Mouse (Mus musculus) gastrocnemius, adult 18-20 months (tissue): ENCODE data around the gene Sox6. TPM values are rescaled to one million over a fixed set of nuclear protein-coding genes. Genes with fewer than 3 reads are reported as not detected.
"Not testable (repeated sequence)": the region's sequence is repeated elsewhere in the genome, so short reads cannot be mapped to it uniquely, and the experiment has no call there.

ENCODE experiments used
- DNase-seq: peaks from one replicate; pipeline ENCODE4 v3.0.0; 2021; ENCODE audit warnings: low spot score
- long read RNA-seq, 2 experiments: library from polyadenylated mRNA; stranded (forward); transcript quantifications; one replicate each; pipeline ENCODE4 v2.0.0; 2021
- total RNA-seq, 2 experiments: library from RNA; stranded (reverse); gene quantifications; 2 replicates each; pipeline ENCODE4 v1.2.3; 2021

Sox6 gene
- total RNA-seq: 100 to 1,000 TPM; 138 to 186 TPM
- long read RNA-seq, experiment 1, partial matches to known transcripts: 20 of 75 reads
- long read RNA-seq, experiment 1, other reads (novel, unspliced or antisense): 55 of 75 reads
- long read RNA-seq, experiment 2, full-length matches to known transcripts: 1 of 51 reads
- long read RNA-seq, experiment 2, partial matches to known transcripts: 9 of 51 reads
- long read RNA-seq, experiment 2, other reads (novel, unspliced or antisense): 41 of 51 reads

DNA sequence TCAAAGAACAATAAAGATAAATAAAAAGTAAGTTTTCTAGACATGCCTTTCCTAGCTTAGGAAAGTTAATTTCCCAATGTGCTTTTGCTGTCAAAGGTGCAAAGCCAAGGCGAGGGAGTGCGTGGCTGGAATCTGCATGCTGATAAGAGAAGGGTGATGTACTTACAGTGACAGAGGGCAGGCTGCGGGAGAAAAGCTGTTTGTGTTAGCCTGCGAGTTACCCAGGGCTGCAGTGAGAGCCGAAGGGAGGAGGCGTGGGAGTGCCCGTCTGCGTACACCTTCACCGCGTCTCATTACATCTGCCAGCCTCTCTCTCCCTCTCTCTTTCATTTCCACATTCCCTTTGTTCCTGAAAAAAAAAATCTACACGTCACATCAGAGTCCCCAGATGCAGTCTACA is at the start of gene Sox6:
Sox6 (minus strand) TSS at position 286 of the 400 bp plus-strand sequence.
- no peak for DNase-seq

DNA sequence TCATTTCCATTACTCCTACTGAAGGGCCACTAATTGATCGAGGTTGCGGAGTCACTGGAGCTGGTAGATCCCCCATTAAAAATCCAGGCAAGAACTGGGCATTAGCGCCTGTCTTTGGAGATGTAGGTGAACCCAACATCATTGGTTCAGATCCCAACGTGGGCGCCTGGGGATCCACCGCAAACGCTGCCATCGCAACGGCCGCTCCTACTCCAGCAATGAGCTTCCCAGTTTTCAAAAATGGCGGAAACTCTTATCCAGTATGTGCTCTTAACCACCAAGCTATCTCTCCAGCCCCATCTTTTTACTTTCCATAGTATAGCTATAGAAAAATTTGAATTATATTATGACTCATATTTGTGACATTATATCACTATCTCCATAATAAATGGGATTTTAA is 45.8 kb upstream of the Sox6 start, which contains the start of gene Gm4353:
Gm4353 (minus strand) TSS at position 270 of the 400 bp plus-strand sequence.
- DNase-seq: not testable (repeated sequence)

DNA sequence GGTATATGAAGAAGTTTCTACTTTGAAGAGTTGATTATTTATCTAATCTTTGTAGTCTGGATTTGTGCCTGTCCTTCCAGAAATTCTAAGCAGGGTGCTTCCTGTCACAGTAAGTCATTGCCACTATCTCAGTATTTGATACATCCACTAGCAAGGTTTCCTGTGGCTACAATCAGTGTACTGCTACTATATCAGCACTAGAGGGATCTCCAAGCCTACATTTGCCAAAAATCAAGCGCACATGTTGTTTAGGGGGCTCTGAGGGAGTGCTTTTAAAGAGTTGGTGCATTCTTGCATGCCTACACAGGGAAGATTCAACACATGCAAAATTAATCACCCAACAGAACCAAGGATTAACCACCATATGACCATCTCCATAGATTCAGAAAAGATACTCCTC is 22.1 kb upstream of the Sox6 start:
- DNase-seq: no peak

DNA sequence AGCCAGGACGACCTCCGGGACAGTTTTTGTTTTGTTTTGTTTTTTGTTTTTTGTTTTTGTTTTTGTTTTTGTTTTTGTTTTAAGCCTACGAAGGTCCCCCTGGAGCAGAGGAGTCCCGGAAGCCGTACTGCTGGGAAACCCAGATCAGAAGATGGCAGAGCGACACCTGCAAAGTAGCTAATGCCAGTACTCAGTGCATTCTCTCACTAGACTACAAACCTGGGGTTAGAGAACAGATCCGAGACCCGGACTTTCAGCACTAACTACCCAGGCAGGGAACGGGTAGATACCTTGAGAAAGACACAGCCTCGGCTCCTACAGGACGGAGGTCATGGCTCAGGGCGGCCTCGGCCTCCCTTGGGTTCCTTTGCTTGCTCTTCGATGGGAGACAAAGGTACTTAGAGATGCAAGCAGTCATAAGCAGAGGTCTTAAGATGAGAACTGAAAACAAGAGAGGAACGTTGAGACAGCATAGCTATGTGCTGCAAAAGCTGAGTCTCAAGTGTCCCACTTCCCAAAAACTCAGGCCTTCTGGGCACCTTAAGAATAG is 1.9 kb upstream of the Sox6 start:
- no peak for DNase-seq

DNA sequence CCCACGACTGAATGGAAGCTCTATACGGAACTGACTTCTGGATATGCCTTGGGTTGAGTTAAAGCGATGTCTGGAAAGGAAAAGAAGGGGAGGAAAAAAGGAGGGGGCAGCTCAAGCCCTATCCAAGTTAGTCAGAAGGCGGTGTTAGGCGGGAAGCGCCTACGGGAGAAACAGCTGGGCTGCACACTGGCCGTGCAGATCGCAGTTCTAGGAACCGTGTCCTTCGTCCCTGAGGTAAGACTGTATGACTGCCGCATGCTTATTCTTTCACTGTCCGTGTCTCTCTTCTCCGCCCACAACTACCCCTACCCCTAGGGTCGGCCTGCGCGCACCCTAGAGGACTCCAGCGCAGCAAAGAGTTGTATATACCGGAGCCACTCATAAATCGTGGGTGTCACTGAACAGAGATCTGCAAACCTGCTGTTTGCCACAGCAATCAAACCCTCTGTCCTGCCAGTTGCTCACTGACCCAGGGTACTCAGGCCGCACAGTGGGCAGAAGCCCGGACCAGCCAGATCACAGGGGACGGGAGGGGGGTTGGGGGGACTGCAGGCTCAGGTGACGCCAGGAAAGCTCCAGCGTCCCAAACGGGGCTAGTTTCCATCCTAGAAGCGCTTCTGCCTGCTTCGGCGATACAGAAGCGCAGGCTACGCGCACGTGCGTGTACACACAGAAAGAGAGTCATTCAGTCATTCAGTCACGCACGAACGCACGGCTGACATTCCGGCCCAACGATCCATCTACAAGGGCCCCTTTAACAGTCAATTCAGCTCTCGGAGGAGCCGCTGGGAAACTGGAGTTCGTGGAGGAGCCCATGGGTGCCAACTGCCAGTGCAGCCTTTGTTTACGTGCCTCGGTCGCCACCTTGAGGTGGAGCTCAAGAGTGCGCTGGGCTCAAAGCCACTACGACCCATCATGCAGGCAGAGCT is 1.2 kb upstream of the Sox6 start:
- peak; percentile 88 for DNase-seq

DNA sequence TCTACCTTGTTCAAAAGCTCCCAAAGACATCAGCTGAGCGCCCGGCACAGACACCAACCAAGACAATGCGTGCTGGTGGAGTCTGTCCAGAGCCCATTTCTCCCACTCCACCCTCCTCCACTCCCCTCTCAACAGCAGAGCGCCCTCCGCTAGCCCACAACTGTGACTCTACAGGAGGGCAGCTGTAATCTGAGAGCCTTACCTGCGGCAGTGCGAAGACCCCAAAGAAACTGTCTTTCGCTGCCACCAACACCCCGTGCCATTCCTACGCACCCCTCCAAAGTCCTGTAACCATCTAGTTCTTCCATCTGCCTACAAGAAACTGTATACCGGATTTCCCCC is 571 bp upstream of the Sox6 start, which contains the start of gene 1110004F10Rik:
1110004F10Rik (plus strand) TSS at position 202 of the 342 bp plus-strand sequence.
- peak; percentile 9 for DNase-seq

- DNase-seq: no peak
Observed at GRCm38 (mm10) chr7:116038024-116038423, 572 bp downstream of the Sox6 start.

DNA sequence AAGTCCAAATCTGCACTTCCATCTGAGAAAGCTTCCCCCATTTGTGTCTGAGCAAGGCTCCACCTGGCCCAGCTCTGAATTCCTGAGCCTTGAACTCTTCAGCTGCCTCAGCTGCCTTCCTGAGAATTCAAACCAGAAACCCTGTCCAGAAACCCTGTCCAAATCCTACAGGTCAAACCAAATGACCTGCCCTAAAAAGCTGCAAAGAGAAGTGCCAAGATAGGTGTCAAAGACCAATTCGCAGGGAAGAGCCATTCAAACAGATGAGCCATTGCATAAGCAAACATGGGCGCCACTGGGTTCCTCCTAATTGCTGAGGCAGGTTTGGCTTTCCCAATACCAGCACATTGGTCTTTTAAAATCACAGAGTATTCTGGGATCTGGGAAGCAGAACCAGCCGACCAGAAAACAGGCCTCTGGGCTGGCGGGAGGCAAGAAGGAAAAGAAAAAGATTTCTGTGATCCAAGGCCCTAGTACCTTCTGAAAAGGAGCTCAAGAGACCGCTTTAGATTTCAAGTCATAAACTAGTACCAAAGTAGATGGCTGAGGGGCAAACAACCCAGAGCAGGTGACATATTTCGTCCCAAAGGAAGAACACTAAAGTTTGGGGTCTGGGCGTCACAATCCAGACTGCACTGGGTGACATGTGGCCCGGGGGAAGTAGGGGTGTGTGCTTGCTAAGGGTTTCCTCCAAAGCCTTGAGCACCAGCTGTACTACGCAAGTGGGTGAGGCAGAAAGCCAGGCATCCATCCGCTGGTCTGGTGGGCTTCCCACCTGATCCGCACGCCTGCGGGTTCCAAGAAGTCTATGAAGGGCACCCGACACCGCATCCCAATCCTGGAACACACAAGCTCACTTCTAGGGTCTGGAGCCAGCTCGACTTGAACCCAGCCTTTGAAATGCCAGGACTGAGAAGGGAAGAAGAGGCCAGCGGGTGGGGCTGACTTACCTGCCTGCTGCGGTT is 1.7 kb downstream of the Sox6 start:
- no peak for DNase-seq

DNA sequence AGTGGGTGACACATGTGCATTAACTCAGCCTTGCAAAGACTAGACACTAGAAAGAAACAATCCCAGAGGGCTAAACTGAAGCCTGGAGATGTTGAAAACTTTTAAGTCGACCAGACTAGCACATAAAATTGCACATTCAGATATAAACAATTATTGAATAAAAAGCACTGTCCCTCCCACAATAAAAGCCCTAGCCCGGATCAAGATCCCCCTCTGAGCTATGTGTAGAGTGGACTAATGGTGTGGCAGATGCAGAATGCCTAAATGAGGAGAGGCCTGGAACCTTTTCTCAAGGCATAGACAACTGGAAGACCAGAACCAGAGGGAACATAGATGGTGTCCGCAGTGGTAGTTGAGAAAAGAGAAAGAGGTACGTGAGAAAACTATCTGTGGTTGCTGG is 3.1 kb downstream of the Sox6 start:
- no peak for DNase-seq

GRCm38 (mm10) chr7:116034282-116034758 is 4.3 kb downstream of the Sox6 start:
- DNase-seq: peak; percentile 59

- peak; percentile 80 for DNase-seq
Observed at GRCm38 (mm10) chr7:116033371-116034241, 5.0 kb downstream of the Sox6 start.

- DNase-seq: peak; percentile 88
Observed at GRCm38 (mm10) chr7:116032596-116033307, 5.8 kb downstream of the Sox6 start.

- DNase-seq: peak; percentile 77
Observed at GRCm38 (mm10) chr7:116031718-116032595, 6.6 kb downstream of the Sox6 start.

GRCm38 (mm10) chr7:116031388-116031717 is 7.2 kb downstream of the Sox6 start:
- DNase-seq: no peak

DNA sequence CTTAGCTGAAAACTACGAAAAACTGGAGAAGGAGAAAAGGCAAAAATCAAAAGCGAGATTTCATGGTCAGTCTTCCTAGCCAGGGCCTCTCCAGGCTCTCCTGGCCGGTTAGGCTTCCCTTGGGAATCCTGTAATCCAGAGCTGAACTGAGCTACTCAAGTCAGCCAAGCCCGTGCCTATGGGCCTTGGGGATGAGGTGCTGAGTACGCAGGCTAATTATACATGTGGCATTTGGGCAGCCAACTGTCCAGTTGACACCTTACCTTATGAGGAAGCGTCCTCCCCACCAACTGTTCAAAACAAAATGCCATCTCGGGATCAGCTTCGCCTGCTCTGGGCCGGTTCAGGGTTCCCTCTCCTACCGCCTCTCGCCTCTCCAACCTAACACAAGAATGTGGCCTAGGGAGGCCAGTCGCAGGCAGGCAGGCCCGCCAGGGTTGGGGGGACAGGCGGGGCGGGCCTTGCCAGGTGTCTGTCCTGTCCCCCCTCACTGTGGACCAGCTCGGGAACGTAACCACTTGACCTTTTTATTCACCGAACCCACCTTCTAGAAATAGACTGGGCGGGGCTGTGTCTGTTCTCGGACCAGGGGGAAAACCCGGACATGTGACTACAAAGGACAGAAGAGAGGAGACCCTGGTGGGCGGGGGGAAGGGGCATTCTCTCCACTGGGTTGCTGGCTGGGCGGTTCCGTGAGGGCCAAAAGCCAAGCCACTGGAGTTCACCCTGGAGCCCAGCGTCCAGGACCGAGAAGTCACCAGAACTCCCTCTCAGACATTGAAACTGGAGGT is 7.8 kb downstream of the Sox6 start:
- DNase-seq: peak; percentile 87

DNA sequence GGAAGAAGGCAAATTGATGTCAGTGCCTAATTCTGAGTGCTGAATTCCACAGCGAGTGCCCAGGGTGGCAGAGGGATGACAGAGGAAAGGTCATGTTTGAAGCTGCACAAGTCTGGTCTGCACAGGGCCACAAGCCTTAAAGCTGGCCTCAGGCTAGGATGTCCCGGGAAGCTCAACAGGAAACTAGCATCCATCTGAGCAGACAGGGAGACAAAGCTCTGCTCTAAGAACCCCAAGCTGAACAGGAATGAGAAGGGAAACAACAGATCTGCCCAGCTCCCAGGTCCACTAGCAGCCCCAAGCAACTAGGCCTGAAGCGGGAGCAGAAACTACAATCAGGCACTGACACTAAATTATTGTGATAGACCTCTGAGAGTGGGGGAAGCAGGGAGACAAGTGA is 8.6 kb downstream of the Sox6 start:
- DNase-seq: peak; percentile 26

DNA sequence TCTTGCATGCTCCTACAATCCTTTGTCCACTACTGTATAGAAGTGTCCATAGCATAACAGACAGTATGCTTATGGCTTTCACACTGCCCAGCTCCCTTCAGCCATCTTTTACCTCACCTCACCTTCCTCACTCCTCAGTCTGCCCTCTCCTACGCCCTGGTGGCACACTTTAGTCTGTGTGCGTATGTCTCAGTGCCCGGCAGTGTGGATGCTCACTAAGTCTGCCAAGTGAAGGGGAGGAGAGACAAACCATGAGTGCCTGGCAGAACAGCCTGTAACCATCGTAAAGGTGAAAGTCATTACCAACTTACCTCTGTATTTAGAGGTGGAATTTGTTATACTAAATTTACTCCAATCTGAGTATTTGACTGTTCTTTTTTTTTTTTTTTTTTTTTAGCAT is 35.9 kb downstream of the Sox6 start:
- DNase-seq: peak; percentile 65
